Mouse (Mus musculus): ENCODE results near the gene Gm9513.
A peak's percentile ranks its signal among the peaks of the same experiment; 100 is the strongest.

Gm9513 gene

DNA sequence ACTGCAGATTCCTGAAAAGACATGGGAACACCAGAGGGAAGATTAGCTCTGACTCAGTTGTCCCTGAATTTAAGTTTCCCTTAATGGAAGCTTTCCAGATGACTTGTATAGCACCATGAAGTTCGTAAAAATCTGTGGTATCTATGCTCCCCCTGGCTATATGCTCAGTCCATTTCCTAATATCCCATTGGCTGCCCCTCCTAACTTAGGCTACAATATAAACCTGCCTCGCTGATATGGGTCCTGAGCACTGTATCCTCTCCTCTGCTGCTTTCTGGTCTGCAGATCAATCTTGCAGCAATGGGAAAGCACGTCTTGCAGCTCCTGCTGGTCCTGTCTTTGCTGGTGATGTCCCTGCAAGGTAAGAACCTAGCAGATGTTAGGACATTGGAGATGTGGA lies at the start of gene Gm9513:
TSS of gene Gm9513 (plus strand) at position 301 of the 400 bp plus-strand sequence.
- DNase-seq (ENCODE audit: low spot score), result no peak

DNA sequence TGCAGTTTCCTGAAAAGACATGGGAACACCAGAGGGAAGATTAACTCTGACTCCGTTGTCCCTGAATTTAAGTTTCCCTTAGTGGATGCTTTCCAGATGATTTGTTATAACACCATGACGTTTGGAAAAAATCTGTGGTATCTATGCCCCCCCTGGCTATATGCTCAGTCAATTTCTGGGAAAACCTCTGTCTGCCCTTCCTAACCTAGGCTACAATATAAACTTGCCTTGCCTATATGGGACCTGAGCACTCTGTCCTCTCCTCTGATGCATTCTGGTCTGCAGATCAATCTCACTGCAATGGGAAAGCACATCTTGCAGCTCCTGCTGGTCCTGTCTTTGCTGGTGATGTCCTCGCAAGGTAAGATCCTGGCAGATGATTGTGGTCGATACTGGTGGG lies 43.9 kb upstream of the Gm9513 start, which contains the start of gene Gm7257:
TSS of gene Gm7257 (plus strand) at position 301 of the 400 bp plus-strand sequence.
- DNase-seq (ENCODE audit: low spot score), result no peak

DNA sequence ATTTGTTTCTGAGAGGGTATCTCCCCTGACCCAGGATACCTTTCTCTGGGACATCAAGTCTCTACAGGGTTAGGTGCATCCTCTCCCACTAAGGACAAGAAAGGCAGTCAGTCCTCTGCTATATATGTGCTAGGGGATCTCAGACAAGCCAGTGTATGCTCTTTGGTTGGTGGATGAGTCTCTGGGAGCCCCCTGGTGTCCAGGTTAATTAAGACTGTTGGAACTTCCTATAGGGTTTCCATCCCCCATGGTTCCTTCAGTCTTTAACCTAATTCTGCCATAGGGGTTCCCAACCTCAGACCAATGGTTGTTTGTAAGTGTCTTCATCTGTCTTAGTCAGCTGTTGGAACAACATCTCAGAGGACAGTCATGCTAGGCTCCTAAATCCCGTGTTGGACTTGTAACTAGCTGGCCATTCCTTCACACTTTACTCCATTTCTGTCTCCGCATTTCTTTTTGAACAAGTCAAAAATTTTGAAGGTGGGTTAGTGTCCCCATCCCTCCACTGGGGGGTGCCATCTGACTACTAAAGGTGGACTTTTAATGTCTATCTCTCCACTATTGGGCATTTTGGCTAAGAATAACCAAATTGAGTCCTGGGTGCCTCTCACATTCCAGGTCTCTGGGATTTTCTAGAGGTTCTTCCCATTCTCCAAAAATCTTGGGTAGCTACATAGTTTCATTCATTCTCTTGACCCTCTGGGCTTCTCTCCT lies 40.2 kb upstream of the Gm9513 start:
- peak; percentile 55 for DNase-seq (ENCODE audit: low spot score)

- no peak for DNase-seq (ENCODE audit: low spot score)
These were observed 19.2 kb downstream of the Gm9513 start for GRCm38 (mm10) chr9:36494501-36495220.

- no peak for DNase-seq (ENCODE audit: low spot score)
These were observed 20.4 kb downstream of the Gm9513 start for GRCm38 (mm10) chr9:36495824-36496223.

GRCm38 (mm10) chr9:36504211-36504610 lies 28.8 kb downstream of the Gm9513 start:
- DNase-seq (ENCODE audit: low spot score), result no peak
